Mouse (Mus musculus) cerebellum, postnatal 25 days (tissue): ENCODE data around the gene Mdh1.

Experiments
- DNase-seq, 2 experiments: peaks; one replicate each; pipeline ENCODE4 v3.0.0; 2021; ENCODE audit warnings: mixed read lengths in 2 of 2

Gene Mdh1

DNA sequence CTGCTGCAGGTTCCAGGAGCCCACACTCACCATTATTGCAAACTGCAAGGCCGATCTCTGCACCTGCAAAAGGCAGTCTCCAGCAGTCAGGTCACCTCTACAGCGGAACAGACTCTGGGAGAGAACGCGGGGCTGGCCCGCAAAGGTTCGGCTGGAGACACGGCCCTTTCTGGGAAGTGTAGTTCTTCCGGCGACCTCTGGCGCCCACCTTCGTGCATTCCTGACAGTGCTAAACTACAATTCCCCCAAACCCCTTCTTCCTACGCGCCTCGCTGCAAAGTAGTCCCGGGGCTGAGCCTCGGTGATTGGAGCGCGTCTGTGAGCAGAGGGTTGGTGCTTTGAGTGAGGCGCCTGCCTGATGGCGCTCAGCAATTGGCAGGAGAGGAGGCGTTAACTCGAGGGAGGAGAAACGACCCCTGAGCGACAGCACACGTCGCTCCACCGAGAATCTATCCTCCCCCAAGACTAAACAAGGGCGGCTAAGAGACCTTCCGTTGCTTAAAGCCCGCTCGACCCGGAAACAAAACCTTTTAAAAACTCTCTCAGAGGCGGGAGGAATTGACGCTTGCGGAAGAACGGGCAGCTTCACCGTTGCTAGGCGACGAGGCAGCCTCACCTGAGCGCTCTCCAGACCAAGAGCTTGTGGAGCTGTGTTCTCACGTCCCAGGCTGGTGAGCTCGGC is at the start of gene Mdh1, which contains the start of gene Wdpcp:
Gene Mdh1 (minus strand): TSS at position 668 of the 682 bp plus-strand sequence.
Gene Wdpcp (plus strand): TSS at position 536 of the 682 bp plus-strand sequence.
- peak; percentile 94 to 95 for DNase-seq

DNA sequence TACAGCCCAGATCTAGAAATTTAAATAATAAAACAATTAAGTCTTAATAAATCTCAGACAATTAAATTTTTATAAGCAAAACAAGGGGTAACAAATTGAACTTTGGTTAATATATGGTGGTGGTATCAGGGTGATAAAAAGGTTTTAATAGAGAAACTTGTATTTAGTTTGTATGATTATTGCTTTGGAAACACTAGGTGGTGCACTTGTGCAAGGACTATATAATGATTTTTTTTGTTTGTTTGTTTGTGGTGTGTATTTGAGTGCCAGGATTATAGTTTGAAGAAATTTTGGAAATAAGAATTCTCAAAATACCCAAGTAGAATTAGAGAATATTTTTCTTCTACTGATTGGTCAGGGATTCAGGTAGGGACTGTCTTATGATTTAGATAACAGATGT is 43.7 kb upstream of the Mdh1 start:
- DNase-seq: no peak

DNA sequence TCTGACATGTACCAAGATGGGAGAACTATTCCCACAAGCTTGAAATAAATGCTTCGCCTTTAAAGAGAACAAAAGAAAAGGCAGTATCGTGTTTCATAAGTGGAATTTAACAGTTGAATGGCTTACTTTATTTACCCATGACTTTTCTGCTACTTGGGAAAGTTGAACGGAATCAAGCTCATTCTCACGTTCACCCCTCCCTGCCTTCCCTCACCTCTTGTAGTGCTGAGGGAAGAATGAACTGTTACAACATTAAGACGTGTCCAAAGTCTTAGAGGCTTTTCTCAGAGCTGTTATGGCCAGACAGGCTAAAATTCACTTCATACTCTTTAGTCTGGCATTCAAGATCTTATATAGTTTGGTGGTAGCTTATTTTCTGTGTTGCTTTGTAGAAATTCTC is 30.3 kb upstream of the Mdh1 start:
- DNase-seq: no peak

DNA sequence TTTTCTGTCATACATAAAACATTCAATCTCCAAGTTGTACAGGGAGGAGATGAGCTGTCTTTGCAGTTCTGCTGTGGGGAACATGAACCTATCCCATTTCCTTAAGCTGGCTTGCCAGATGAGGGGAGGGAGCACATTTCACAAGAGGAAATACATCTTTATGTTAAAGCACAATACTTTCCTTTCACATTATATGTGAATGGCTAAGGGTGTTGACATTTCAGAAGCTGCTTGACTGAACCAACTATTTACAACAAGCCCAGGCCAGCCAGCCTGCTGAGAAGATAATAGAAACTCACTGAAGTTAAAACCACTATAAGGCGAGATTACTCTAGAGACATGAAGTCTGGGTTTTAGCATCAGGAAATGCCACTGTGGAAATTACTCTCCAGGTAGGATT is 11.1 kb upstream of the Mdh1 start:
- no peak for DNase-seq

DNA sequence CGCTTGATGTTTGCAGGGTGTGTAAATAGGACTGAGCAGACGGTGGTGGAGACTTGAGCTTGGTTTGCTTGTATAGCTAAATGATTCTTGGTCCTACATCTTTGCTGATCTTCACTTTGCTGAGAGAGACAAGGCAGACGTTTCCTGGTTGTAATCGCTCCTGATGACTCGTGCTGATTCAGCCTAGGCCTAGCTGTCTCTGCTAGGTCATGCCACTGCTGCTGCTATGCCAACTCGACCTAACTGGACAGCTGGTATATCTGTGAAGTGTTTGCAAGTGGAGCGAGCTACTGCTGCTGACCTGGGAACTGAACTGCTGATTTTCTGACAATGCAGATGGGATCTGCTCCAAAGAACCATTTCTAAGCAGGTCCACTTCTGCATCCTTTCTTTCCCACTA is 9.3 kb upstream of the Mdh1 start:
- no peak for DNase-seq

DNA sequence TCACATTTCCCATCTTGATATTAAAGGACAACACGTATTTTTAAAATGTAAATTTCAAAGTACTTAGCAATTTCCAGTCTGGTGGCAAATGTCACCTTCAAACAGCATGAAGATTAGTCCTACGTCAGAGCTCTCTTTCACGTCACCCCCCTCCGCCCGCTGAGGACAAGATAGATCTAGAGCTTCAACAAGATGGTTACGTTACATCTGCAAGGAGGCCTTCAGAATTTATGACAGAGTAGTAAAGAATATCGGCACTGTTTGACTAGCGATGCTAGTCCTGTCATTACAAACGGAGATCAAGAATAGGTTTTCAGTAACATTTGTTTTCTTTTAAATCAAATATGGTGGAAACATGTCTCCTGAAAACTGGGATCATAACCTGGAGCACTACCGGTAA is 1.2 kb downstream of the Mdh1 start:
- peak; percentile 34 to 62 for DNase-seq

DNA sequence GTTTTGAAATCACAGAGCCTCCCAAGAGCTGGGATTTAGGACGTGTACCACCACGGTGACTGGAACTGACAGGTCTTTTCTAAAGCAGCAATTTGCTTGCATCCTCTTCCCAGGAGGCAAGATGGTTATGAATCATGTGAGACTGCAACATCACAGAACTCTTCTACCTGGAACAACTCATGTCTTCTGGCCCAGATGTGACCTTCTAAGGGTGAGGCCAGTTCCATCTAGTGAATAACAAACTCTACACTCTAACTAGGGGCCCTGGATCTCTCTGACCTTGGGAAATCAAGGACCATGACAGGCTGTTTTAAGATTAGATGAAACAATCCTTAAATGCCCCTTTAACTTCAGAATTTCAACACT is 2.1 kb downstream of the Mdh1 start:
- no peak for DNase-seq

DNA sequence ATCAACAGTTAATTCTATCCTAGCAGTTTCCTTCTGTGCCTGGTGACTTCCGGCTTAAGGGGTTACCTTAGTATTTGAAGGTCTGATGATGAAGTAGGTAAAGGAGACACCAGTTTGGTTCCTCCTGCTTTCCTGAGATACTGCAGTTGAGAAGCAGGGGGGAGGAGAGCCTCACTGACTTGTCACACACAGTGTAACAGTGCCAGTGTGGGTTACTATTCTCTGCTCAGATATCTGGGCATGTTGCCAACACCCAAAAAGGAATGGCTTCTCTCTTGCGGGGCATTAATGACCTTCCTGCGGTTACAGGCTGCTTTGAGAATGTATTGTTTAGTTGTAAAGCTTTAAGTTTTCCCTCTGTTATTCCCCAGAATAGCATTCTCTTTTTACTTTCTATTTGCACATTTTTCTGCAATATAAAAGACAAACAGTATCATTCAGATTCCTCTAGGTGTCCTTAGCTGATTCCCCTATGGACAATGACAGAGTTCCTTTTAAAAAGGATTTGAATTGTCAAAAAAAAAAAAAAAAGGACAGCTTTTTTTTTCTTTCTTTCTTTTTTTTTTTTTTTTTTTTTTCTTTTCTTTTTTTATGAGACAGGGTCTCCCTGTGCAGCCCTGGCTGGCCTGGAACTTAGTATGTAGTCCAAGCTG is 2.6 kb downstream of the Mdh1 start:
- peak; percentile 51 to 75 for DNase-seq

DNA sequence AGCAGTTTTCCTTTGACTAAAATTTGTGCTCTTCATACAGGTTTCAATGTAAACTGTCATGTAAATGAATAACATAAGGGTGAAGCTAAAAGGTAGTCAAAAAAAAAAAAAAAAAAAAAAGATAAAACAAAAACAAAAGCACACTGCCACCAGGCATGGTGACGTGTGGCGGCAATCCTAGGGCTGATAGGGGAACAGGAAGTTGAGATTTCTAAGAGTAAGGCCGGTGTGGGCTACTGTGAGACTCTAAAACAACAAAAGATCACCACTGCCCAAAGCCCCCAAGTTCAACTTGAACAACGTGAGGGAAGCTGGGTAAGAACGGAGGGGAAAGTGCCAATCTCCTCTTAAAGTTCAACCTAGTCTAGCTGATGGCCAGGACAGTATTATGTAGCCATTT is 3.2 kb downstream of the Mdh1 start:
- peak in 1 of 2 experiments; percentile 7 for DNase-seq

DNA sequence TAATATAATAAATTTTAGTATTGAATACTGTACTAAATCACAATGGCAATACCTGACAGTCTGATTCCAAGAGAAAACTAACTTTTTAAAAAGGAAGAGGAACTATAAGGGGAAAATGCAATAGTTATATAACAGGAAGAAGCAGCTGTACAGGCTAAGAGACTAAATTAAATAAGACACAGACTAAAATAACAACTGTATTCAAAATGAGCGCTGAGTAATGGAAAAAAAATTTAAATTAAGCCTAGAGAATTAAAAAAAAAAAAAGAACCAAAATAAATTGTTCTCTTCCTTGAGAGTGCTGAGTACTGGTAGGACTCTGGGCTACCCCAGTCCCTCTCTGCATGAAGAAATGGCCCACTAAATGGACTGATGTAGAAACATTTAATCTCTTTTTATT is 4.4 kb downstream of the Mdh1 start:
- no peak for DNase-seq

DNA sequence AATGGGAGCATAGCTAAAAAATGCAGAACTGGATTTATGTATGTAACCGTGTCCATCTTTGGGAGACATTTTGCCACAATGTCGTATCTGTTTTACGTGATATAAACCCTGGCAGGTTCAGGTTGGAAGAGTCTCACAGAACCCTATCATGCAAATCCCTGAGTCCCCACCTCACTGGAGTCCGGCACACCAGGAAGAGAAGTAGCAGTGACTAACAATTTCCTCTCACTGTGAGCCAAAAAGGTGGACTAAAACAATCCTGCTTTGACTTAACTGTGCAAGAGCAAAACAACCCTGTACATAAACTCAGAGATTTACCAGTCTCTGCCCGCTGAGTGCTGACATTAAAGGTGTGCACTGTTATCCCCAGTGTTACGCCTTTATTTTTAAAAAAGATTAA is 5.2 kb downstream of the Mdh1 start:
- DNase-seq: no peak

DNA sequence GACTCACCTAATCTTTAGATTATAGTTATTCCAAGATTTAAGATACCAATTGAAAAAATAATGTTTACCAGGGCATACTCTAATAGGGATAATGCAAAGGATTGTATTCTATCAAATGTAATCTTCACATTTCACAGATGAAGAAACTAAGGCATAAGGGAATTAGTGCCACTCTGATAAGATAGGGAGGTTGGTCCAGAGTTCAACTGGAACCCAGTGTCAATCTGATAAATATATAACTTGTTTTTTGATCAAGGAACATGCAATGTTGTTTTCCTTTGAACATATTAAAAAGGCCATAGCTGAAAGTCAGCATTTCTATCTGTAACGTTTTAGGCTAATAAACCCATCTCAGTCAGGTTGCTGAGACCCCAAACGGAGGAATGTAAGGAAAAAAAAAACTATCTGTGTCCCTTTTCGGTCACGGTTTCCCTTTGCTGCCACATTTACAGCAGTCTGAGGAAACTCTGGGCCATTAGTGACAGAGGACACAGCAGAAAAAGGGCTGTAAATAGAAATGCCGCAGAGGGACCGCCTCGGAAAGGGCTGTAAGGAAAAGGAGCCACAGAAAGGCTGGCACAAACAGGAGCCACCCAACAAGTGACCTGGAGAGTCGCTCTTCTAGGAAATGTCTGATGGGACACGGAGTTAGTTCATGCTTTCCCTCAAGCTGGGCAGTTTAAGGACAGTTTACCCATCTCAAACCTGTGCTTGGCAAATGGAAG is 7.3 kb downstream of the Mdh1 start:
- DNase-seq: no peak

DNA sequence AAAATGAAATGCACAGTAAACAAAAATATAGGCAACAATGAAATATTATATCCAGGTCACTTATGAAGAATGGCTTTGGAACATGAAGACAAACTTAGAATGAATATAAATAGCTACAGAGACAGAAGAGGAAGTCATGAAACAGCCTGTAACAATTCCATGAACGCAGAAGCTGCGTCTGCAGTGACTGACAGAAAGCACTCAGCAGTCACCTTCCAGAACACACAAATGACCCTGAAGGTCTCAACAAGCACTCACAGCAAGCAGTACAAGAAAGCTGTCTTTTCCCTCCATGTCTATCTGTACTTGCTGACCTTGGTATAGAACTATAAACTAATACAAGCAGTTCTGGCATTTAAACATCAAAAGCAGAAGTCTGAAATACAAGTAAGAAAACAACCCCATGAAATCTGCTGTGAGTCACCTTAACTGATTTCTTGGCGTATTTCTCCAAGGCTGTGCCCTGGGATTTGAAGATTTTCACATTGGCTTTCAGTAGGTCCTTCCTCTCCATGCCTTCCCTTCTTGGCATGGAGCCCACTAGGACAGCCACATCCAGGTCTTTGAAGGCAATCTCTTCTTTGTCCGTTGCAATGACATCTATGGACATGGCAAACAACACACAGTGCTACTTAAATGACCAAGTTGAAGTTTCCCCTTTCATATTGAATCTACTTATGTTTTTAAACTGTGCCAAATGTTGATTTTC is 8.4 kb downstream of the Mdh1 start:
- DNase-seq: peak; percentile 21 to 60

DNA sequence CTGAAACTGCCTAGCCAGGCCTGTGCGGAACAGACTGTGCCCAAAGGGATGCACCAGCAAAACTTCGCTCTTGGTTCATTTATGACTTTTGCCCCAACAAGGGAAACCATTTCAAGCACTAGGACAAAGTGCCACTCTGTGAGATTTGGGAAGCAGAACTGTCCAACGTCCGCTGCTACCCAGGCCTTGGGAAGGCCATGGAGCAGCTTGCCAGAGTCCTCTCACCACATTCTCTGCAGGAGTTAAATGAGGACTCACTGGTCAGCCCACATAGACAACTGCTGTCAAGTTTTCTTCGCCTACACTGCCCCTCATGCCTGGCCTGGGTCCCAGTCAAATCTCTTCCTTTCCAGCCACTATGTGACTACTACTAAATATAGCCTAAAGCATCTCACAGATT is 10.8 kb downstream of the Mdh1 start:
- peak; percentile 21 to 35 for DNase-seq

DNA sequence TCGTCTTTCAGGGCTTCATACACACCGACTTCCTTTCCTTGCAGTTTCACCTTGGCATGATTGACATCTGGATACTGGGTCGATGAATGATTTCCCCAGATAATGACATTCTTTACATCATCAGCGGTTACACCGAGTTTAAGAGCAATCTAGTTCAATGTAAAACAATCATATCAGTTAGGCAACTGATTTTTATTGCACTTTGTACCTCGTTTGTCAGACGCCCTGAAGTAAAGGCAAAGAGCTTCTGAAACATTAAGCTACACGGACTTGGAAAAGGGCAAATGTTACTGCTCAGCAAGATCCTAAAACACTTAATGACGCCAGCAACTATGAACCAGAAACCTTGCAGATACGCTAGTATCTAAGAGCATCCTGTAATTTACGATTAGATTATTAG is 12.4 kb downstream of the Mdh1 start:
- DNase-seq: no peak

DNA sequence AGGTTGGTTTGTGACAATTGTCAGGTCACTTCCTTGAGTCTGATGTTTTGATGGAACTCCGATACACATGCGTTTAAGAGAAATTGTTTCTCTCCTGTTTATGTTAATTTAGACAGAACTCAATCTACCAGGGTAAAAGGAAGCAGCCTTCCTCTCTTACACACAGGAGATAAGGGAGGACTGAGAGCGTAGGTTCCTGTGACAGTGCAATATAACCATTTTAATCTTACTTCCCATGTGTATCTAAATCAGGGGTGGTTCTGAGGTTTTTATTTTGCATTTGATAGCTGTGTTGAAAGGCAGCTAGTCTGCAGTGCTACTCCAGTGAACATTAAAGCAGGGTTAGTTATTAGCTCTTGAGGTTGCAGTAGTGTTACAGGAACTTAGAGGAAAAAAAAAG is 20.1 kb downstream of the Mdh1 start:
- DNase-seq: no peak

DNA sequence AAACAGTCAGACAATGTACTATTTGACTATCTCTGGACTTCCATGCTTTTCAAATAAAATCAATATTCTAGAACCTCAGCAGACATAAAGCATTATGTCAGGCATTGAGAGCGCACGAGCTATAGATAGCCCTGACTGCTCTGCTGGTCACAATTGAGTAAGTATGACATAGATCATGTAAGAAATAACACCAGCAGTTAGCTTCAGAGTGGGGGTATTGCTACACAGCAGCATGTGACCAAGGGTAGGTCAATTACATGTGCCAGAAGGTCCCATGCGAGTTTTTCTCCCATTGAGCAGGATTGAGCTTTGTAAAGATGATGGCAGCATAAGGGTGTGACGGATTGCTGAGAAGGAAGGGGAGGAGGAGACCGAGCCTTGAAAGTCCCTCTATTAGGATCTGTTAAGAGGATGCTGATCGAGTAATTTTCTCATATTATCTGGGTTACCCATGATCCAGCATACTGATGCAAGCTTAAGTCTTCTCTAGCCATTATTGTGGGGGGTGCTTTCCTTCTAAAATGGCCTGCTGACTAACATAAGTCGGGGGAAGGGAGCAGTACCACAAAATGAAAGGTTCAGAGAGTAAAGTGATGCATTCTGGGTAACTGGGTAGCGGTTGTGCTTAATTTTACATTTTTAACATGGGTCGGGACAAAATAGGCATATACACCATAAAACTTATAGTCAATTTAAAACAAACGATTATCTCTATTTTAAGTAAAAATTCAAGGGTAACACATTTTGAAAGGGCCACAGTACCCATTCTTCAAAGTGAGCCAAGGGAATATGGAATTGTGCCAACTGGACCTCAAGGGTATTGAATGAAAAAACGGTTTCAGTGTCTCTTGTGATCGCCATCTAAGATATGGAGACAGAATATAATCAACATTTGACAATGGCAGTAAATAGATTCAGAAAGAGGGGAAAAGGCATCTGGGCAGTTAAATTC is 21.7 kb downstream of the Mdh1 start:
- no peak for DNase-seq

DNA sequence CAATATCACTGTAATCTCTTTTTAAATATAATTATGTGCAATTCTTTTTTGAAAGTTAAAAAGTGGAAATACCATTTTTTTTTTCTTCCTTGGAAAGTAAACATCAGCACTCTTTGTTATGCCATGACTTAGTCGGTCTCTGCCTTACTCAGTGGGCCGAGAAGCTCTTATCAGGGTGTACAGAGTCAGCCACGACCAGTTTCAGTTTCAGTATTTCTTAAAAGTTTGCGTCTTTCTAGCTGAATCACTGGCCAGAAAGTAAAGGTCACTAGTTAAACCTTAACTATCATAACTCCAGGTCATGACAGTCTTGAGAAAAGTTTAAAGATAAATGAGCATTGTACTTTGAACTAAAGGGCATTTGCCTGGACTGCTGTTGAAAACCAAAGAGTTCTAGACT is 22.4 kb downstream of the Mdh1 start:
- DNase-seq: no peak

DNA sequence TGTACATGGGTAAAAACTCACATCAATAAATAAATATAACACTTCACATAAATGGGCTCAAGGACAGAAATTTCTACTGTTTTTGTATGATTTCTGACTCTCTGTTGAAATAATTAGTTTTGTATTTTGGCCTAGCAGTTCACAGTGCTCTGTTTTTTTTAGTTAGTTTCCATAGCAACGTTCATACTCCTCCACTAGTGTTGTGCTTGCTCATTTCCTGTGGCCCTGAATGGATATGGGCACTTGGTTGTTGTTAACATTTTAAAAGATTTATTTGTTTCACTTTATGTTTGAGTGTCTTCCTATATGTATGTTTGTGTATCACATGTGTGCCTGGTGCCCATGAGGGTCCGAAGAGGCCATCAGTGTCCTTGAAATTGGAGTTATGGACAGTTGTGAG is 23.1 kb downstream of the Mdh1 start:
- no peak for DNase-seq

DNA sequence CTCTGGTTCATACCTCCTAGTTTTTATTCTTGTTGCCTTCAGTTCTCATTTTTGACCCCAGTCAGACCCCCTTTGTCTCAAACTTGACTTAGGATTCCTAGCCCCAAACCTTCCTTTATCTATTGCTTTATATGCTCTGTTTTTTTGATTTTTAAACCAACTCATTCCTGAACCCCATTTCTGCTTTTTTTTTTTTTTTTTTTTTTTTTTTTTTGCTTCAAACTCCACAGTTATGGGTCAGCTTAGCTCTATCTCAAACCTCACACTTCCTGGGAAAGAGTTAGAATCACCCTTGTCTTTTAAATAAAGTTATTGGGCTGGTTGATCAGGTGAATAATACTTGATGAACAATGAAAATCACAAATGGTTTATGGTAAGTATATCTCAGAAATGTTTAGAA is 24.6 kb downstream of the Mdh1 start:
- DNase-seq: no peak

DNA sequence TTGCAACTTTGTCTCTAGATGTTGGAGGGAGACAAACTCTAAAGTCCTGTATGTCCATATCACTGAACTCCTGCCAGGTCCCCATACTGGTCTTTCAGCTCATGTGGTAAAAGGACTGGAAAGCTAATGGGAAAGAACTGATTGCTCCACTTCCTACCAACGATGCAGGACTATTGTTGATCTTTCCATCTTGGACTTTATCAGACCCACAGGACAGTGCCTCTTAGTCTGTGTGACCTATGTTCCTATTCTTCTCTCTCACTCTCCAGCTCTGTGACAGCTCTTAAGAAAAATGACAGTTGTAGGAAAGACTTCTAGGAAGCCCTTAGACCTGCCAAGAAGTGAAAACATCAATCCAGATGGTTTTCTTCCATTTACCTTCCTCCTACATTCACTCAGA is 25.5 kb downstream of the Mdh1 start:
- no peak for DNase-seq

DNA sequence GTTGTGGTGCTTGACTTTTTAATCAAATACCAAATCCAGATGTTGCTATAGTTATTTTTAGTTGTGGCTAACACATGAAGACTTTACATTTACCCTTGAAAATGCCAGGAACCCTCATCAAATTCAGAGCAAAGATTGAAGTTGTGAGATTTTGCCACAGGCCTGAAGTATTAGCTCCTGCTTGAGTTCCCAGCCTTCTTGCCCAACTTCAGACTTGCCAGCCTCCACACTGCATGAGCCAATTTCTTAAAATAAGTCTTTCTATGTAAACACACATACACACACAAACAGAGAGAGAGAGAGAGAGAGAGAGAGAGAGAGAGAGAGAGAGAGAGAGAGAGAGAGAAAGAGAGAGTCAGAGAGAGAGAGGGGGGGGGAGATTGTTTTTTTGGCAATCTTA is 26.2 kb downstream of the Mdh1 start:
- no peak for DNase-seq
